Mouse (Mus musculus): Measurements from ENCODE around the gene Fgfr2. TPM values are rescaled to one million over a fixed set of nuclear protein-coding genes. Genes with fewer than 3 reads are reported as not detected.

The Fgfr2 gene
- total and polyA plus RNA-seq, 3 experiments = 47.1 to 245 (median 178) TPM

- DNase-seq = no peak
These were observed 1400.2 kb downstream of the Fgfr2 start for GRCm38 (mm10) chr7:131722783-131723575.

- DNase-seq = no peak
These were observed 1400.8 kb downstream of the Fgfr2 start for GRCm38 (mm10) chr7:131722316-131722715.

- no peak for DNase-seq
These were observed 1404.9 kb downstream of the Fgfr2 start for GRCm38 (mm10) chr7:131718280-131718679.

- no peak for DNase-seq
These were observed 1410.1 kb downstream of the Fgfr2 start for GRCm38 (mm10) chr7:131713076-131713475.

GRCm38 (mm10) chr7:131696889-131697288 lies 1426.3 kb downstream of the Fgfr2 start:
- DNase-seq = no peak

- DNase-seq = no peak
These were observed 1435.8 kb downstream of the Fgfr2 start for GRCm38 (mm10) chr7:131687324-131687723.

GRCm38 (mm10) chr7:131677126-131677525 lies 1446.0 kb downstream of the Fgfr2 start:
- no peak for DNase-seq

GRCm38 (mm10) chr7:131670586-131670985 lies 1452.6 kb downstream of the Fgfr2 start:
- DNase-seq = no peak

GRCm38 (mm10) chr7:131669326-131669725 lies 1453.8 kb downstream of the Fgfr2 start:
- DNase-seq = no peak

- no peak for DNase-seq
These were observed 1462.4 kb downstream of the Fgfr2 start for GRCm38 (mm10) chr7:131660726-131661125.

- no peak for DNase-seq
These were observed 1467.1 kb downstream of the Fgfr2 start for GRCm38 (mm10) chr7:131656017-131656416.

GRCm38 (mm10) chr7:131653416-131653815 lies 1469.7 kb downstream of the Fgfr2 start:
- DNase-seq = peak; percentile 75

GRCm38 (mm10) chr7:131651921-131652694 lies 1471.0 kb downstream of the Fgfr2 start:
- no peak for DNase-seq

- no peak for DNase-seq
These were observed 1472.9 kb downstream of the Fgfr2 start for GRCm38 (mm10) chr7:131650277-131650676.

- DNase-seq = no peak
These were observed 1474.9 kb downstream of the Fgfr2 start for GRCm38 (mm10) chr7:131648276-131648675.

- no peak for DNase-seq
These were observed 1475.6 kb downstream of the Fgfr2 start for GRCm38 (mm10) chr7:131647583-131647982.

GRCm38 (mm10) chr7:131644586-131644985 lies 1478.6 kb downstream of the Fgfr2 start:
- no peak for DNase-seq

GRCm38 (mm10) chr7:131644051-131644450 lies 1479.1 kb downstream of the Fgfr2 start:
- no peak for DNase-seq

GRCm38 (mm10) chr7:131643341-131643840 lies 1479.8 kb downstream of the Fgfr2 start:
- DNase-seq = no peak

GRCm38 (mm10) chr7:131629562-131629961 lies 1493.6 kb downstream of the Fgfr2 start:
- no peak for DNase-seq

GRCm38 (mm10) chr7:131628846-131629391 lies 1494.2 kb downstream of the Fgfr2 start:
- no peak for DNase-seq

- DNase-seq = no peak
These were observed 1494.8 kb downstream of the Fgfr2 start for GRCm38 (mm10) chr7:131628356-131628755.

- DNase-seq = no peak
These were observed 1513.5 kb downstream of the Fgfr2 start for GRCm38 (mm10) chr7:131609677-131610076.

Data from adrenal gland, adult 2 months (tissue).